Mouse (Mus musculus) WW6 (cell line): ENCODE measurements around the gene Col18a1.

ENCODE experiments used
- DNase-seq: peaks from one replicate; pipeline ENCODE4 v3.0.0-alpha.2; 2013; ENCODE audit warnings: low read depth, low spot score

Col18a1 gene

GRCm38 (mm10) chr10:77017662-77018061 lies 148.7 kb downstream of the Col18a1 start:
- DNase-seq: no peak

- DNase-seq: no peak
Observed at GRCm38 (mm10) chr10:77017061-77017460, 149.3 kb downstream of the Col18a1 start.

GRCm38 (mm10) chr10:77016499-77016898 lies 149.8 kb downstream of the Col18a1 start:
- DNase-seq: no peak

GRCm38 (mm10) chr10:77016080-77016479 lies 150.3 kb downstream of the Col18a1 start:
- no peak for DNase-seq

GRCm38 (mm10) chr10:77011681-77012080 lies 154.7 kb downstream of the Col18a1 start:
- no peak for DNase-seq

- DNase-seq: no peak
Observed at GRCm38 (mm10) chr10:77008698-77009097, 157.7 kb downstream of the Col18a1 start.

GRCm38 (mm10) chr10:77008109-77008561 lies 158.2 kb downstream of the Col18a1 start:
- no peak for DNase-seq

- DNase-seq: no peak
Observed at GRCm38 (mm10) chr10:77007433-77008108, 158.8 kb downstream of the Col18a1 start.

- DNase-seq: no peak
Observed at GRCm38 (mm10) chr10:77004936-77005335, 161.4 kb downstream of the Col18a1 start.
